Mouse (Mus musculus): ENCODE results near the gene Rnf182.

- TF ChIP-seq CTCF (IDR thresholded peaks at IDR 0.05; ENCODE audit: extremely low read depth, insufficient read length, insufficient replicate concordance, low read depth, low read length) (no peak), POLR2A (IDR thresholded peaks at IDR 0.05; ENCODE audit: low read depth, low read length) (no peak)
Measured at GRCm38 (mm10) chr13:43703471-43703870, 88.0 kb downstream of the Rnf182 start.
